ENCODE assay signal across 10 mouse cellular contexts in genomic region chr2:28539949-28540348, GRCm38 (mm10). TPM values are rescaled to one million over a fixed set of nuclear protein-coding genes. Genes with fewer than 3 reads are reported as not detected.
DNase-seq lines count a peak whose midpoint lies in the region; ATAC-seq and TF ChIP-seq lines count a peak whose summit lies in the region.
"Had no signal": no experiment of that assay in that cellular context is flagged by ENCODE, and none has a peak within 500 bp of the region (broad histone marks: within the 10 kb centered on the region; RNA-seq: fewer than 3 reads in every experiment).

No protein-coding gene starts in this region.

- H3ac ChIP-seq in myocyte (ENCODE audit: control insufficient read depth, insufficient read length) = no peak overlapping the region

- peak; percentile 38 to 79 for DNase-seq in heart, adult 18-20 months
- no peak for DNase-seq in heart, postnatal 14 days
- DNase-seq in gastrocnemius, postnatal 4 days (ENCODE audit: low spot score in 2 of 2) = no peak
- DNase-seq in frontal cortex, postnatal 10 days (ENCODE audit: low spot score in 2 of 2) = no peak
- DNase-seq in kidney, adult 2 months = no peak

- H3K36me3 ChIP-seq in forebrain, embryonic 13.5 days (ENCODE audit: poor library complexity, severe bottlenecking) = peaks cover 35% of the 10 kb centered on the region
- peaks cover 44% of the 10 kb centered on the region for H3K36me3 ChIP-seq in limb, embryonic 12.5 days
- H3K36me3 ChIP-seq in myocyte (ENCODE audit: control insufficient read depth, insufficient read depth) = no peaks in the 10 kb centered on the region
- no peaks in the 10 kb centered on the region for H3K36me3 ChIP-seq in kidney, adult 2 months (ENCODE audit: control insufficient read depth, insufficient read depth, low read length)
- H3K36me3 ChIP-seq: G1E had no signal

- peak overlapping the region; percentile 79 for H3K27ac ChIP-seq in forebrain, embryonic 13.5 days
- H3K27ac ChIP-seq in limb, embryonic 12.5 days = peak overlapping the region; percentile 81; the same call in 1 of the 2 replicates
- H3K27ac ChIP-seq in kidney, adult 2 months (ENCODE audit: insufficient read depth, low read depth, low read length) = no peak overlapping the region

- no peak for TF ChIP-seq POLR2A in myocyte (IDR thresholded peaks at IDR 0.05; ENCODE audit: insufficient read length, low read depth)
- no peak for TF ChIP-seq POLR2A in kidney, adult 2 months (IDR thresholded peaks at IDR 0.05; ENCODE audit: low read depth, low read length)

- intact Hi-C loops in heart, postnatal 14 days (cut with DNase I) = no loop called here

- no peak overlapping the region for H3K4me3 ChIP-seq in forebrain, embryonic 13.5 days
- no peak overlapping the region for H3K4me3 ChIP-seq in limb, embryonic 12.5 days (replicated peaks)
- H3K4me3 ChIP-seq in myocyte = no peak overlapping the region
- no peak overlapping the region for H3K4me3 ChIP-seq in kidney, adult 2 months (ENCODE audit: insufficient read depth, low read depth, low read length)

- H3K4me1 ChIP-seq in forebrain, embryonic 13.5 days = peaks cover 60% of the 10 kb centered on the region
- H3K4me1 ChIP-seq in limb, embryonic 12.5 days (replicated peaks) = peaks cover 50% of the 10 kb centered on the region
- H3K4me1 ChIP-seq in kidney, adult 2 months (ENCODE audit: control insufficient read depth, insufficient read depth, low read length) = peaks cover 10% of the 10 kb centered on the region

- no peak overlapping the region for H3K9ac ChIP-seq in forebrain, embryonic 13.5 days
- H3K9ac ChIP-seq in limb, embryonic 12.5 days (replicated peaks) = no peak overlapping the region

- ATAC-seq in forebrain, embryonic 13.5 days = no peak
- no peak for ATAC-seq in limb, embryonic 12.5 days (ENCODE audit: insufficient number of reproducible peaks, insufficient read depth, low FRiP score, low TSS enrichment, low read depth)

- 75% methylated on average over 2 of the region's 2 CpGs for WGBS in forebrain, embryonic 13.5 days
- WGBS in limb, embryonic 12.5 days = 76% methylated on average over 2 of the region's 2 CpGs
- 78% methylated on average over 2 of the region's 2 CpGs for WGBS in kidney, adult 2 months

- no peaks in the 10 kb centered on the region for H3K27me3 ChIP-seq in forebrain, embryonic 13.5 days
- no peaks in the 10 kb centered on the region for H3K27me3 ChIP-seq in limb, embryonic 12.5 days
- no peaks in the 10 kb centered on the region for H3K27me3 ChIP-seq in myocyte (ENCODE audit: control insufficient read depth, insufficient read depth, insufficient read length)
- no peaks in the 10 kb centered on the region for H3K27me3 ChIP-seq in kidney, adult 2 months (replicated peaks; ENCODE audit: control insufficient read depth, insufficient read depth, low read length)

- TF ChIP-seq CTCF in kidney, adult 2 months (conservative IDR thresholded peaks at IDR 0.05; ENCODE audit: insufficient read depth, insufficient read length, low read depth, low read length) = no peak

- no peak overlapping the region for H3K4me2 ChIP-seq in forebrain, embryonic 13.5 days
- H3K4me2 ChIP-seq in limb, embryonic 12.5 days = no peak overlapping the region
- H3K4me2 ChIP-seq in myocyte (ENCODE audit: low read depth) = peak overlapping the region; percentile 73

- H3K9me3 ChIP-seq in forebrain, embryonic 13.5 days (replicated peaks) = no peaks in the 10 kb centered on the region
- no peaks in the 10 kb centered on the region for H3K9me3 ChIP-seq in limb, embryonic 12.5 days
- H3K9me3 ChIP-seq: G1E had no signal

- H3K79me2 ChIP-seq in myocyte (ENCODE audit: control insufficient read depth, insufficient read depth) = no peaks in the 10 kb centered on the region

TF ChIP-seq in myocyte, 11 proteins besides CTCF, POLR2A, EP300 and RAD21:
- TF ChIP-seq USF1 (IDR thresholded peaks at IDR 0.05; ENCODE audit: low read depth) (peak; percentile 53), MYOD1 (IDR thresholded peaks at IDR 0.05; ENCODE audit: control insufficient read depth in 1 of 3, insufficient read length in 2 of 3, low read depth in 2 of 3) (peak in 2 of 3 experiments; percentile 34 to 61), TCF12 (IDR thresholded peaks at IDR 0.05; ENCODE audit: insufficient read depth, poor library complexity, severe bottlenecking) (no peak), MYOG (IDR thresholded peaks at IDR 0.05; ENCODE audit: control insufficient read depth in 1 of 3, insufficient read depth in 1 of 3, insufficient read length in 2 of 3, low read depth in 2 of 3) (peak in 2 of 3 experiments; percentile 10 to 72)

RNA-seq across cellular contexts. Expression of gene Cel, which starts 23.3 kb away (rescaled TPM):
- total RNA-seq in heart, adult 18-20 months (2021) = not detected
- total RNA-seq in heart, postnatal 14 days (2021) = not detected
- polyA plus RNA-seq in forebrain, embryonic 13.5 days (2015; fragmentation: Nextera tagmentation; extraction: Ambion mirVana) = 0.14 TPM in 1 of 2 replicates, not detected in the other
- polyA plus RNA-seq in limb, embryonic 12.5 days (2016; fragmentation: Nextera tagmentation; extraction: Ambion mirVana) = not detected in 2 replicates
- polyA plus RNA-seq in myocyte (2012; fragmentation: generic; extraction: Trizol) = not detected
- not detected for total RNA-seq in gastrocnemius, postnatal 4 days (2021)
- 0.15 TPM in 1 of 2 replicates, not detected in the other for polyA plus RNA-seq in kidney, adult 2 months (2012; rRNA removed)
- total RNA-seq: G1E; heart, postnatal 36 days had no signal
- polyA plus RNA-seq: G1E had no signal

RNA-seq across cellular contexts. Expression of gene Ralgds, which starts 27.0 kb away (rescaled TPM):
- 10 to 100 TPM in 1 of 2 experiments, 1 to 10 TPM in 1; 8.7 to 11.5 TPM for total RNA-seq in heart, adult 18-20 months (2021)
- total RNA-seq in heart, postnatal 14 days (2021) = 10 to 100 TPM; 14.5 to 18.2 TPM
- polyA plus RNA-seq in forebrain, embryonic 13.5 days (2015; fragmentation: Nextera tagmentation; extraction: Ambion mirVana) = 50.9 and 53.6 TPM in 2 replicates
- polyA plus RNA-seq in limb, embryonic 12.5 days (2016; fragmentation: Nextera tagmentation; extraction: Ambion mirVana) = 42.7 and 54.7 TPM in 2 replicates
- polyA plus RNA-seq in myocyte (2012; fragmentation: generic; extraction: Trizol) = 24.2 TPM
- 10 to 100 TPM; 68.2 to 79.3 TPM for total RNA-seq in gastrocnemius, postnatal 4 days (2021)
- 24.6 and 32.3 TPM in 2 replicates for polyA plus RNA-seq in kidney, adult 2 months (2012; rRNA removed)

RNA-seq across cellular contexts. Expression of gene Gm10134, which starts 34.1 kb away (rescaled TPM):
- total RNA-seq in heart, adult 18-20 months (2021) = 1 to 10 TPM; 1.1 to 1.2 TPM
- 1 to 10 TPM; 1.2 to 1.4 TPM for total RNA-seq in heart, postnatal 14 days (2021)
- polyA plus RNA-seq in forebrain, embryonic 13.5 days (2015; fragmentation: Nextera tagmentation; extraction: Ambion mirVana) = 0.53 and 0.76 TPM in 2 replicates
- 0.69 and 0.89 TPM in 2 replicates for polyA plus RNA-seq in limb, embryonic 12.5 days (2016; fragmentation: Nextera tagmentation; extraction: Ambion mirVana)
- polyA plus RNA-seq in myocyte (2012; fragmentation: generic; extraction: Trizol) = not detected
- 1 to 10 TPM; 1.7 to 2.7 TPM for total RNA-seq in gastrocnemius, postnatal 4 days (2021)
- polyA plus RNA-seq in kidney, adult 2 months (2012; rRNA removed) = 0.33 TPM in 1 of 2 replicates, not detected in the other
- total RNA-seq: G1E had no signal
- polyA plus RNA-seq: G1E had no signal

RNA-seq across cellular contexts. Expression of gene Gbgt1, which starts 43.3 kb away (rescaled TPM):
- 1 to 10 TPM; 2.4 to 2.7 TPM for total RNA-seq in heart, adult 18-20 months (2021)
- 1 to 10 TPM; 2.6 to 3.7 TPM for total RNA-seq in heart, postnatal 14 days (2021)
- polyA plus RNA-seq in forebrain, embryonic 13.5 days (2015; fragmentation: Nextera tagmentation; extraction: Ambion mirVana) = 0.43 TPM in 1 of 2 replicates, not detected in the other
- 0.25 TPM in 1 of 2 replicates, not detected in the other for polyA plus RNA-seq in limb, embryonic 12.5 days (2016; fragmentation: Nextera tagmentation; extraction: Ambion mirVana)
- polyA plus RNA-seq in myocyte (2012; fragmentation: generic; extraction: Trizol) = not detected
- total RNA-seq in gastrocnemius, postnatal 4 days (2021) = 1 to 10 TPM; 3.0 to 5.1 TPM
- 1.2 and 1.3 TPM in 2 replicates for polyA plus RNA-seq in kidney, adult 2 months (2012; rRNA removed)
- total RNA-seq: G1E had no signal
- polyA plus RNA-seq: G1E had no signal

RNA-seq across cellular contexts. Expression of gene Gtf3c5, which starts 43.6 kb away (rescaled TPM):
- 10 to 100 TPM in 1 of 2 experiments, 1 to 10 TPM in 1; 9.3 to 10.2 TPM for total RNA-seq in heart, adult 18-20 months (2021)
- 10 to 100 TPM in 1 of 2 experiments, 1 to 10 TPM in 1; 9.8 to 10.9 TPM for total RNA-seq in heart, postnatal 14 days (2021)
- polyA plus RNA-seq in forebrain, embryonic 13.5 days (2015; fragmentation: Nextera tagmentation; extraction: Ambion mirVana) = 40.7 and 48.2 TPM in 2 replicates
- polyA plus RNA-seq in limb, embryonic 12.5 days (2016; fragmentation: Nextera tagmentation; extraction: Ambion mirVana) = 56.7 and 59.1 TPM in 2 replicates
- 24.4 TPM for polyA plus RNA-seq in myocyte (2012; fragmentation: generic; extraction: Trizol)
- 10 to 100 TPM; 14.8 TPM for total RNA-seq in gastrocnemius, postnatal 4 days (2021)
- polyA plus RNA-seq in kidney, adult 2 months (2012; rRNA removed) = 20.4 and 20.8 TPM in 2 replicates

Comparison
In these comparisons a context has a peak if more than half of its experiments do, and no peak if none do; other contexts are left out.
1. DNase-seq: peak in heart, adult 18-20 months (2 of 2); none in heart, postnatal 14 days (0 of 2), gastrocnemius, postnatal 4 days (0 of 2), frontal cortex, postnatal 10 days (0 of 2) and kidney, adult 2 months (single experiment).